Mouse (Mus musculus): ENCODE data around the gene Snca. TPM values are rescaled to one million over a fixed set of nuclear protein-coding genes. Genes with fewer than 3 reads are reported as not detected.
"Not testable (repeated sequence)": the region's sequence is repeated elsewhere in the genome, so short reads cannot be mapped to it uniquely, and the experiment has no call there.

Snca gene
- polyA plus RNA-seq, 1 experiment from 2014 or later: 425 TPM

DNA sequence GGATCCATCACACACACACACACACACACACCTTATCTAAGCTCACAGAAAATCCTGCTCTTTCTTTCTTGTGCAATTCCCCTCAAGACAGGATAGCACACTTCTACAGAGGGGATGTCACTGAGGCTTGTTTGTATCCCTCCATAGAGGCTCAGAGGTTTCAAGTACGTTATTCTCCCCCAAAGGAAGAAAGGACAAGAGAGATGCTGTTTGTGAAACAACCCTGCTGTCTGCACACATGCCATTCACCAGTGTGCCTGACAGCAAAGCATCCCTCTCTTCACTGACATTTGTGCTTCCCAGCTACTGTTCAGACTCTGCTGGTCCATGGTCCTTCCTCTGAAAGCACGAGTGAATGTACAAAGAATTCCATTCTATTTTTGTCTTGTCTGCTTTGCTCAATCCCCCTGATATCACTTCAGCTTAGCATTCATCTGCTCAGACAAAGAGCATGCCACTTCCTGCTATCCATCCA, 119.6 kb downstream of the Snca start:
- H3K4me3 ChIP-seq (replicated peaks): no peak overlapping the region
- DNase-seq: no peak
- WGBS (ENCODE audit: insufficient replicate concordance): 25% methylated on average over 2 of the region's 2 CpGs
- H3K36me3 ChIP-seq: no peaks in the 10 kb centered on the region
- H3K27me3 ChIP-seq: no peaks in the 10 kb centered on the region
- H3K9ac ChIP-seq: no peak overlapping the region
- H3K4me2 ChIP-seq: no peak overlapping the region
- H3K27ac ChIP-seq: no peak overlapping the region
- no peaks in the 10 kb centered on the region for H3K9me3 ChIP-seq (replicated peaks)
- ATAC-seq (ENCODE audit: low read depth): no peak
- H3K4me1 ChIP-seq (replicated peaks): no peaks in the 10 kb centered on the region

DNA sequence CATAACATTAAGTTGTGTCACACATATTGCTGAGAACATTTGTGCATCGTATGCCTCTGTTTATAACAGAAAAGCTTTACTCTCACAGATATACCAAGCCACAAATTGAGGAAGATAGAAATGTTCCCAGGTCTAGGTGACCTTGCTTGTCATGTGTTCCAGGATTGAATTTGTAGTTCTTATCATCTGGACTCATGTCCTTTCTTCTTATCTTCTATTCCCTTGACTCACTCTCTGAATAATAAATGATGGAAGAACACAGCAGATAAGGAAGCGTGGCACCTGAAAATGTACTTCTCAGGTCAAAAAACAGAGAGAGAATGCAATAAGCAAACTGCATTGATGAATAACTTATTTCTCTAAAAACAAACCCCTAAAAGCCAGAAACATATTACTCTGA, 131.6 kb downstream of the Snca start:
- H3K4me2 ChIP-seq: no peak overlapping the region
- H3K27ac ChIP-seq: no peak overlapping the region
- H3K4me1 ChIP-seq (replicated peaks): no peaks in the 10 kb centered on the region
- H3K9me3 ChIP-seq (replicated peaks): no peaks in the 10 kb centered on the region
- no peak for DNase-seq
- H3K27me3 ChIP-seq: no peaks in the 10 kb centered on the region
- 55% methylated on average over 2 of the region's 2 CpGs for WGBS (ENCODE audit: insufficient replicate concordance)
- H3K36me3 ChIP-seq: no peaks in the 10 kb centered on the region
- H3K4me3 ChIP-seq (replicated peaks): no peak overlapping the region
- no peak overlapping the region for H3K9ac ChIP-seq
- ATAC-seq (ENCODE audit: low read depth): no peak

DNA sequence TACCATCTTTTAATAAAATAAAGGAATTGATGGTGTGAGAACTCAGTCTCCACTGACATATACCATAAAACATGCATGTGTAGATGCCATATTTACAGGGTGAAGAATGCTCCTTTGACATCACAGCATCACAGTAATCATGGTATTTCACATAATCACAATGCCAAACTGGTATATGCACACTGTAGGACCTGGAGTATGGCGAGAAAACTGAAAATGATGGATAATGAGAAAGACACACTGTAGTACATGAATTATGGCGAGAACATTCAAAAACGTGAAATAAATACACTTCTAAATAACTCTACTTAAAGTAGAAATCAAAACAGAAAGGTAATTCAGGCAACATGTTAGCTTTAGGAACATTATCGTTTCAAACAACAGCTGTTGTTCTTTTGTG, 142.6 kb downstream of the Snca start:
- H3K4me1 ChIP-seq (replicated peaks); H3K27ac ChIP-seq; H3K27me3 ChIP-seq; H3K36me3 ChIP-seq; ATAC-seq (ENCODE audit: low read depth); H3K9ac ChIP-seq; H3K4me2 ChIP-seq; DNase-seq; H3K9me3 ChIP-seq (replicated peaks); H3K4me3 ChIP-seq (replicated peaks): not testable (repeated sequence)
- 63% methylated on average over 4 of the region's 4 CpGs for WGBS (ENCODE audit: insufficient replicate concordance)

DNA sequence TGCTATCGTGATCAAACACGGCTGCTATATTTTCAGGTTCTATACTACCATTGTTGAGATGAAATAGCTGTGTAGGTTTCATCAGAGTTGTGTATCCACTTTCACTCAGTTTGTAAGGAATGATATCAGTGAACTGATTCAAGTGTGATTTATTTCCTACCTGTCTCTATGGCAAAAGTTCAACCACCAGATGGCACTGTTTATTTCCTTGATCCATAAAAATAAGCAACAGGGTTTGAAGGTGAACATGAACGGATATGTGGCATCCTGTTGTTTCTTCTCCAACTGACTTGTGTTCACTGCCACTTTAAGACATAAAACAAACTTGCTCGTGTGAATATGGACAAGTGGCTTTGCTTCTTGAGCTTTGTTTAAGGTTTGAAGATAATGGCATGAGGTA, 147.4 kb downstream of the Snca start:
- H3K27me3 ChIP-seq: no peaks in the 10 kb centered on the region
- no peaks in the 10 kb centered on the region for H3K4me1 ChIP-seq (replicated peaks)
- no peak overlapping the region for H3K4me3 ChIP-seq (replicated peaks)
- H3K27ac ChIP-seq: no peak overlapping the region
- DNase-seq (no peak), ATAC-seq (ENCODE audit: low read depth) (no peak)
- no peak overlapping the region for H3K4me2 ChIP-seq
- no peak overlapping the region for H3K9ac ChIP-seq
- WGBS (ENCODE audit: insufficient replicate concordance): 42% methylated on average over 4 of the region's 4 CpGs
- no peaks in the 10 kb centered on the region for H3K36me3 ChIP-seq
- H3K9me3 ChIP-seq (replicated peaks): no peaks in the 10 kb centered on the region

Other genes starting within 250 kb of the Snca start
- 6.1 and 8.3 TPM in 2 replicates for gene Mmrn1, start 95.1 kb upstream of the Snca start, polyA plus RNA-seq (2015; fragmentation: Nextera tagmentation; extraction: Ambion mirVana)